Mouse (Mus musculus): ENCODE data around the gene Tcf19.
"Not testable (repeated sequence)": the region's sequence is repeated elsewhere in the genome, so short reads cannot be mapped to it uniquely, and the experiment has no call there.

Tcf19 gene

DNA sequence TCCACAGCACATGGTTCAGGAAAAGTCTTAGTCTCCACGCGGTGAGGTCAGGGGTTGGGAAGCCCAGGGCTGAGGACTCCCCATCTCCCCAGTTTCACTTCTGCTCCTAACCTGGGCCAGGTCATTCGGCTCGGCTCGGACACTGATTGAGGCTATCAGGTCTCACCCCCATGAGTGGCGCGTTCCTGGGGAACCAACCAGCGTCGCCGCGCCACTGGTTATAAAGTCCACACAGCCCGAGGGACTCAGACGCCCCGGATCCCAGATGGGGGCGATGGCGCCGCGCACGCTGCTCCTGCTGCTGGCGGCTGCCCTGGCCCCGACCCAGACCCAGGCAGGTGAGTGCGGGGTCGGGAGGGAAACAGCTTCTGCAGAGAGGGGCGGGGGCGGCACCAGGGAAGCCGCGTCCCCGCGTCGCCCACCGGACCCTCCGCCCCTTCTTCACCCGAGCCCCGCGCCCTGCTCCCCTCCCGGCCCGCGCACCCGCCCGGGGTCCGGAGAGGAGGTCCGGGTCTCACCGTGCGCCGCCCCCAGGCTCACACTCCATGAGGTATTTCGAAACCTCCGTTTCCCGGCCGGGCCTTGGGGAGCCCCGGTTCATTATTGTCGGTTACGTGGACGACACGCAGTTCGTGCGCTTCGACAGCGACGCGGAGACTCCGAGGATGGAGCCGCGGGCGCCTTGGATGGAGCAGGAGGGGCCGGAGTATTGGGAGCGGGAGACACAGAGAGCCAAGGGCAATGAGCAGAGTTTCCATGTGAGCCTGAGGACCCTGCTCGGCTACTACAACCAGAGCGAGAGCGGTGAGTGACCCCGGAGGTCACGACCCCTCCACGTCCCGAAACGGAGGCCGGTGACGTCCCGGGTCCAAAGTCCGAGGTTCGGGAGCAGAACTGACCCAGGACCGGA is 46.5 kb downstream of the Tcf19 start, which contains the start of gene H2-Q10:
Gene H2-Q10, plus strand, starts transcription at position 248 of the 910 bp plus-strand sequence.
- DNase-seq = peak; percentile 33

DNA sequence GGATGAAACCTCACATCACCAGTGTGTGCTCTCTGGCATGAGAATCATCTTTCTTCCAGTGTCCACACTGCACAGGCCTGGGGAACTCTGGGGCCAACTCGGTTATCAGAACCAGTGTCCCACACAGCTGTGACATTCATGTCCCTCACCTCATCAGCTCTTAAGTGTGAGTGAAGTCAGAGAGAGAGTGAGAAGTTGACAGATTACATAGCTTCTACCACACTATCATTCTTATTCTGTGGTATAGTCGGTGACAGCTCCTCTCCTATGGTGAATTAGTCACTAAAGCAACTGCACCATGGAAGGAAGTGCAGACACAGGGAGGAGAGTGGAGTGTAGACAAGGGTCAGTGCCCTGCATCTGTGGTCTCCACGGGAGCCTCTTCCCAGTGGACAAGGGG is 47.7 kb downstream of the Tcf19 start:
- DNase-seq = not testable (repeated sequence)

DNA sequence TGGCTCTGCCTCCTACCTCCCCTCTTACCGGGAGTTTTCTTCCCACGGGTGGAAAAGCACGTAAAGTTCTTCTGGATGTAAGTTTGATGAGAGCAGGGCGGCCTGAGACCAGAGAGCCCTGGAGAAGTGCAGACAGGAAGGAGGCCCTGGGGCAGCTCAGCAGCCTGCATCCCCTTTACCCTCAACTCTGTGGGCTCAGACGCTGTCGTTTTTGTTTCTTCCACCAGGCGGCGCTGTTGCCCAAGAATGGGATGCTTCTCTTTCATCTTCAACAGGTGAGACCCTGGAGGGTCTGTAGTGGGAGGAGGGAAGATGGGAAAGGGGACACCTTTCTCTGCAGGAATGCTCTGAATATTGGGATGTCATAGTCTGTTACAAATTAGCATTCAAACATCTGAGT is 51.0 kb downstream of the Tcf19 start:
- DNase-seq = peak; percentile 45

All from embryo, embryonic 11 days (tissue).